Mouse (Mus musculus): ENCODE measurements around the gene Ckap2. TPM values are rescaled to one million over a fixed set of nuclear protein-coding genes. Genes with fewer than 3 reads are reported as not detected.

Gene Ckap2
- total and polyA plus RNA-seq, 2 experiments from 2014 or later = 15.0 to 30.0 TPM

DNA sequence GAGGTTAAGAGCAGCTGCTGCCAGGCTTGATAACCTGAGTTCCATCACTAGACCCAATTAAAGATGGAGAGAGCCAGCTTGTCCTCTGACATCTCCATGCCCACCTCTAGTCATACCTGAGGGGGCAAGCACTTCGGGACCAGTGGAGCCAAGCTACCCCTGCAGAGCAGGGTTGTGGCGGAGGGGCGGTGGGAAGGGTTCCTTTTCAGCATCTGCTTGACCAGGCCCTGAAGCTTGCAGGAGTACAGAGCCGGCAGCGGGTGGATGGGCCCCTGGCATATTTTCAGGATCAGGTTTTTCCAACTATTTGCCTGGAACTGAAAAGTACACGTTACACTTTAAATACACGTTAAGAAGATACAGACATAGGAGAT, 37.3 kb downstream of the Ckap2 start:
- WGBS = 88% methylated on average over 7 of the region's 7 CpGs
- H3K4me3 ChIP-seq (ENCODE audit: low read depth, low read length) = no peak overlapping the region
- no peak overlapping the region for H3K4me2 ChIP-seq (ENCODE audit: low read depth, low read length)
- H3K9ac ChIP-seq (replicated peaks; ENCODE audit: low read depth, low read length) = no peak overlapping the region
- ATAC-seq (ENCODE audit: insufficient read depth, low read depth) (no peak), DNase-seq (ENCODE audit: low spot score) (no peak)
- no peak for TF ChIP-seq EP300 (IDR thresholded peaks at IDR 0.05; ENCODE audit: low read depth)
- TF ChIP-seq CTCF (IDR thresholded peaks at IDR 0.05; ENCODE audit: low read depth) = no peak
- peaks cover 22% of the 10 kb centered on the region for H3K36me3 ChIP-seq (replicated peaks; ENCODE audit: control insufficient read depth, insufficient read depth, low read length)
- no peaks in the 10 kb centered on the region; the same call in 1 of the 2 replicates for H3K4me1 ChIP-seq (ENCODE audit: control insufficient read depth, insufficient read depth)
- no peaks in the 10 kb centered on the region for H3K9me3 ChIP-seq (replicated peaks; ENCODE audit: control insufficient read depth, low read length)
- no peak overlapping the region for H3K27ac ChIP-seq (ENCODE audit: low read depth)
- H3K27me3 ChIP-seq (ENCODE audit: control insufficient read depth, insufficient read depth, low read length) = no peaks in the 10 kb centered on the region

DNA sequence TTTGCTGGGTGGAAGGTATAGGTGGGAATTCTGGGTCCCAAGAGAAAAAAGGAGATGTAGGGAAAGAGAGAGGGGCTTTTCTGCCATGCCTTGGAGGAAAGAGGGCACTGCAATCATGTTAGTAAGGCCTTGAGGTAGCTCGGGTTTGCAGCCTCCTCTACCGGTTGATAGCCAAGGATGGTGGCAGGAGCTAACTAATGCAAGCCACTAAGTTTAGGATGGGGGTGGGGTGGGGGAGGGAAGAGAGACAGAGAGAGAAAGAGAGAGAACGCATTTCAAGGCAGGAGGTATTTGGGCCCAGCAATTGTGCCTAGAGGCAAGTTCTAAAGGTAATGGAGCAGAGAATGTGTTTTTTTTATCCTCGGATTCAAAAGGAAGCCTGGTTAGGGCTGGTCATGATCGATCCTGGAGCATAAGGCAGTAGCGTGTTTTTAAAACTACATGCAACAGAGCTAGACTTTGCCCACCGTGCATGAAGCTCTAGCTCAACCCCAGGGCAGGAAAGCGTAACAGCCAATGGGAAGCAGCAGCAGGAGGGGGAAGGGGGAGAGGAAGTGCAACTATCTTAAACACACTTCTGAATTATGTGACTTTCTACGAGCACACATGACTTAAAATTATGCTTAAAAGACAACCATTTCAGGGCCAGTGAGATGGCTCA, 37.8 kb downstream of the Ckap2 start:
- no peak for ATAC-seq (ENCODE audit: insufficient read depth, low read depth)
- H3K4me2 ChIP-seq (ENCODE audit: low read depth, low read length) = no peak overlapping the region
- H3K4me3 ChIP-seq (ENCODE audit: low read depth, low read length) = no peak overlapping the region
- no peaks in the 10 kb centered on the region for H3K9me3 ChIP-seq (replicated peaks; ENCODE audit: control insufficient read depth, low read length)
- H3K9ac ChIP-seq (replicated peaks; ENCODE audit: low read depth, low read length) = no peak overlapping the region
- H3K4me1 ChIP-seq (ENCODE audit: control insufficient read depth, insufficient read depth) = no peaks in the 10 kb centered on the region; the same call in 1 of the 2 replicates
- no peak for TF ChIP-seq EP300 (IDR thresholded peaks at IDR 0.05; ENCODE audit: low read depth)
- peaks cover 24% of the 10 kb centered on the region for H3K36me3 ChIP-seq (replicated peaks; ENCODE audit: control insufficient read depth, insufficient read depth, low read length)
- H3K27me3 ChIP-seq (ENCODE audit: control insufficient read depth, insufficient read depth, low read length) = no peaks in the 10 kb centered on the region
- WGBS = 83% methylated on average over 9 of the region's 9 CpGs
- DNase-seq (ENCODE audit: low spot score) = no peak
- H3K27ac ChIP-seq (ENCODE audit: low read depth) = no peak overlapping the region

DNA sequence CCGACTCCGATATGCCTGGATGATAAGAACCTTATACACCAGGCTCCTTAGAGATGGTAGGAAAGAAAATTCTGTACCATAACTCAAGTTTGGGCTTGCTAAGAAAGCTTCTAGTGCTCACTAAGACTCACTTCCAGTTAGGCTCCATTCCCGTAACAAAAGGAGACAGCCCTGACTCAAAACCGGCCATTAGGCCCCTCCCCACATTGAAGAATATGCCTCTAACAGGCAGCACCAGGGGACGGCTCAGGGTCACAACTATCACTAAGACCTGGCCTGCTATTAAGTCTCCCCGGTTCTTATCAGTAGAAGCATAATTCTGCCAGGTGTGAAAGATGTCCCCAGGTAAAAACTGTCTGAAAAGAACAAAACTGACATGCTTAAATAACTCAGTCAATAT, 39.8 kb downstream of the Ckap2 start:
- ATAC-seq (ENCODE audit: insufficient read depth, low read depth) = no peak
- no peak overlapping the region for H3K9ac ChIP-seq (replicated peaks; ENCODE audit: low read depth, low read length)
- no peaks in the 10 kb centered on the region; the same call in 1 of the 2 replicates for H3K4me1 ChIP-seq (ENCODE audit: control insufficient read depth, insufficient read depth)
- H3K4me3 ChIP-seq (ENCODE audit: low read depth, low read length) = no peak overlapping the region
- H3K9me3 ChIP-seq (replicated peaks; ENCODE audit: control insufficient read depth, low read length) = no peaks in the 10 kb centered on the region
- H3K27me3 ChIP-seq (ENCODE audit: control insufficient read depth, insufficient read depth, low read length) = no peaks in the 10 kb centered on the region
- H3K4me2 ChIP-seq (ENCODE audit: low read depth, low read length) = no peak overlapping the region
- H3K36me3 ChIP-seq (replicated peaks; ENCODE audit: control insufficient read depth, insufficient read depth, low read length) = peaks cover 24% of the 10 kb centered on the region
- H3K27ac ChIP-seq (ENCODE audit: low read depth) = no peak overlapping the region
- 73% methylated on average over 6 of the region's 6 CpGs for WGBS
- TF ChIP-seq EP300 (IDR thresholded peaks at IDR 0.05; ENCODE audit: low read depth) (no peak), CTCF (IDR thresholded peaks at IDR 0.05; ENCODE audit: low read depth) (no peak)
- no peak for DNase-seq (ENCODE audit: low spot score)

DNA sequence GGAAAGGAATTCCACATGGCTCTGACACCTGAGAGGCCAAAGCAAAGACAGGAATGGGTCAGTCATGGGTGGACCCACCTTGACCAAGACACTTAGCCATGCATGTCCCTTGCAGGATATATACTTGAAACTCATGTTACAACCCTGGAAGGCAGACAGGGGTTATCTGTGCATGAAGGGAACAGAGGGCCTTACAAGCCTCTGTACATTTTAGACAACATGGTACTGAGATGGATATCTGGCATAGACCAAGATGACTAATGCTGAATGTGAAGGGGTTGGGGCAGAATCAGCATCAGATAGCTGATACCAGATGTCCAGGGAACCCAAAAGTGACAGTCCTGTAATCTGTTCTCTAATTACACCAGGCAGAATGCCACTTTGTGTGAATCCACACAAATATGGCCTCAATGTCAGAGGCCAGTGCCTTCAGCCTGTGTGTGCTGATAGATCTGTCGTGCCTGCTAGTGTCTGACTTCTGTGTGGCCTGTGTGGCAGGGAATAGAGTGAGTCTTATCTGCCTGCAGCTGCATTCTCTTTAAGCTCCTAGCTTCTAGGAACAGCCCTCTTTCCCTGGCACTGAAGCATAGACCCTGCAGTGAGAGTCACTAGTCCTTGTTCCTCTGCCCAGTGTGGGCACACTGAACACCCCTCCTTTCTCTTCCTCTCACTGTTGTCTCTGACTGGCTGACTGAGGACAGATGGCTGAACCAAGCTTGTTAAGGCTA, 41.7 kb downstream of the Ckap2 start:
- Histone ChIP-seq H3K27ac (ENCODE audit: low read depth) (peak overlapping the region; percentile 55), H3K4me1 (ENCODE audit: control insufficient read depth, insufficient read depth) (no peaks in the 10 kb centered on the region; the same call in 1 of the 2 replicates), H3K9ac (replicated peaks; ENCODE audit: low read depth, low read length) (no peak overlapping the region), H3K4me2 (ENCODE audit: low read depth, low read length) (no peak overlapping the region), H3K27me3 (ENCODE audit: control insufficient read depth, insufficient read depth, low read length) (no peaks in the 10 kb centered on the region), H3K4me3 (ENCODE audit: low read depth, low read length) (no peak overlapping the region), H3K36me3 (replicated peaks; ENCODE audit: control insufficient read depth, insufficient read depth, low read length) (peaks cover 24% of the 10 kb centered on the region), H3K9me3 (replicated peaks; ENCODE audit: control insufficient read depth, low read length) (no peaks in the 10 kb centered on the region)
- DNase-seq (ENCODE audit: low spot score) = peak; percentile 12
- 35% methylated on average over 1 of the region's 1 CpGs for WGBS
- no peak for TF ChIP-seq CTCF (IDR thresholded peaks at IDR 0.05; ENCODE audit: low read depth)
- no peak for TF ChIP-seq EP300 (IDR thresholded peaks at IDR 0.05; ENCODE audit: low read depth)
- ATAC-seq (ENCODE audit: insufficient read depth, low read depth) = peak; percentile 67

DNA sequence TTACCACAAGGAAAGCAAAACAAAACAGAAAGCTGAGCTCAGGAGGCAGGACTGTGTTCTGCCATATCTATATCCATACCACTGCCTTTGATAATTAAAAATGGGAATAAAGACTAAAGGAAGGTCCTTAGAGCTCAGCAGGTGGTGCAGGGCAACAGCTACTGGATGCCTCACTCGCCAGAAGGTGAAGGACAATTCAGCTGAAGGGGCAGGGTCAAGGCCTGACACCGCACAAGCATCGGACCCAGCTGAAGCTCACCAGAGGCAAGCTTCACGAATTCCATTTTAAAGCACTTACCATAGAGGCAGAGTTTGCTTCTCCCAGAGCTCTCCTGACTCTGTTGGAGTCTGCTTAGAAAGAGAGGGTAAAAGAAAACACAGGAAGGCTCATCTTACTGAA, 43.0 kb downstream of the Ckap2 start:
- WGBS = 89% methylated on average over 4 of the region's 4 CpGs
- no peaks in the 10 kb centered on the region for H3K9me3 ChIP-seq (replicated peaks; ENCODE audit: control insufficient read depth, low read length)
- no peak overlapping the region for H3K27ac ChIP-seq (ENCODE audit: low read depth)
- no peak overlapping the region for H3K9ac ChIP-seq (replicated peaks; ENCODE audit: low read depth, low read length)
- H3K27me3 ChIP-seq (ENCODE audit: control insufficient read depth, insufficient read depth, low read length) = no peaks in the 10 kb centered on the region
- ATAC-seq (ENCODE audit: insufficient read depth, low read depth) (no peak), DNase-seq (ENCODE audit: low spot score) (no peak)
- H3K4me2 ChIP-seq (ENCODE audit: low read depth, low read length) = no peak overlapping the region
- H3K4me3 ChIP-seq (ENCODE audit: low read depth, low read length) = no peak overlapping the region
- TF ChIP-seq CTCF (IDR thresholded peaks at IDR 0.05; ENCODE audit: low read depth) = no peak
- no peak for TF ChIP-seq EP300 (IDR thresholded peaks at IDR 0.05; ENCODE audit: low read depth)
- no peaks in the 10 kb centered on the region; the same call in 1 of the 2 replicates for H3K4me1 ChIP-seq (ENCODE audit: control insufficient read depth, insufficient read depth)
- peaks cover 16% of the 10 kb centered on the region for H3K36me3 ChIP-seq (replicated peaks; ENCODE audit: control insufficient read depth, insufficient read depth, low read length)
